Mouse (Mus musculus) neural tube, embryonic 10.5 days (tissue): Measurements from ENCODE around the gene Calr3.

ENCODE experiments used
- DNase-seq: peaks from one replicate; pipeline ENCODE4 v3.0.0-alpha.2; 2017; ENCODE audit warnings: low spot score; ENCODE audit errors: extremely low spot score

Calr3 gene

DNA sequence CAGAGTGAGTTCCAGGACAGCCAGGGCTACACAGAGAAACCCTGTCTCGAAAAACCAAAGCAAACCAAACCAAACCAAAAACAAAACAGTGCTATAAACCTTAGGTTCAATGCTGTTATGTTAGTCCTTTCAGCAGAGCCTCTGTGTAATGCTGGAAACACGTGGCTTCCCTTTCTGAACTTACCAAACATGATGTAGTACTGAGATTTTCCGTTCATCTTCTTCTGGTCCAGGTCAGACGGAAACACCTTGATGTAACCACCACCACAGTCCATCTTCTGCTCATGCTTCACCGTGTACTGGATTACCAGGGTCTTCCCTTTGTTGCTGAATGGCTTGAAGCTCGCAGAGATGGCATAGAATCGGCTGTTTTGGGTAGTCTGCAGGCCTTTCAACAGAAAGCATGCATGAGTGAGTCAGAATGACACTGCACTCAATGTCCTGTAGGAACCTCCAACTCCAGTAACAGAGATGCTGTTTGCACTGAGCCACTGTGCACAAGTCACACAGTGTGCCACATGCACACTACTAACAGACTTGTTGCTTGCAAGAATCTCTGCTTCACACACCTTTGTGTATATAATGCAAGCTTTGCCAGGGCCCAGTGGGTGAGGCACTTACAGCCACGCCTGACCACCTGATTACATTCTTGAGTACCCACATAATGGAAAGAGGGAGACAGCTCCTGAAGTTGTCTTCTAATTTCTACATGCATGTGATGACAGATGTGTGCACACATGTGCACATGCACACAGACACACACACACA is 5.2 kb downstream of the Calr3 start:
- DNase-seq, result no peak

DNA sequence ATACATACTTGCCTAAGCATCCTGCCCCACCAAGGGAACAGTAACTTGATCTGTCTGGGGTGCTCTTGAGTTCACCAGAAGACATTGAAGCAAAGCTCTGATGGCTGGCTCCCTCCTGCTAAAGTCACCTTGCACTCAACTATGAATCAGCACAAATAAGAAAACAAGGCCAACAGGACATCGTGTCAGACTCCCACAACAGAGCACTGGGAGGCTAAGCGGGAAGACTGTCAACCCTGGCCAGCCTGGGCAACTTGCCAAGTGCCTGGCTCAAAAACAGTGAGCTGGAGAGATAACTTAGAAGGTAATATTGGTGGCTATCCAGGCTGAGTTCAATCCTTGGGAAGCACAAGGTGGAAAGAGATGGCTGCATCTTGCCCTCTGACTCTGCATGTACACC is 8.7 kb downstream of the Calr3 start:
- no peak for DNase-seq

DNA sequence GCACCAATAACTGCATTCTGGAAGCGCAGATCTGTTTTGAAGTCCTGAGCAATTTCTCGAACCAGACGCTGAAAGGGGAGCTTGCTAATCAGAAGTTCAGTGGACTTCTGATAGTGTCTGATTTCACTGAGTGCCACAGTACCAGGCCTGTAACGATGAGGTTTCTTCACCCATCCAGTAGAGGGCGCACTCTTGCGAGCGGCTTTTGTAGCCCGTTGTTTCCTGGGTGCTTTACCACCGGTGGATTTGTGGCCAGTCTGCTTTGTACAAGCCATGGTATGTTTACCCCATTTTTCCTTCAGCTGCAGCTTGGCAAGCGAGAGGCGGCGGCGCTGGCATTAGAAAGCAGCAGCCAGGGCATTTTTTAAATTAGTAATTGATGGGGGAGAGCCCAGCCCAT is 14.0 kb downstream of the Calr3 start:
- no peak for DNase-seq

DNA sequence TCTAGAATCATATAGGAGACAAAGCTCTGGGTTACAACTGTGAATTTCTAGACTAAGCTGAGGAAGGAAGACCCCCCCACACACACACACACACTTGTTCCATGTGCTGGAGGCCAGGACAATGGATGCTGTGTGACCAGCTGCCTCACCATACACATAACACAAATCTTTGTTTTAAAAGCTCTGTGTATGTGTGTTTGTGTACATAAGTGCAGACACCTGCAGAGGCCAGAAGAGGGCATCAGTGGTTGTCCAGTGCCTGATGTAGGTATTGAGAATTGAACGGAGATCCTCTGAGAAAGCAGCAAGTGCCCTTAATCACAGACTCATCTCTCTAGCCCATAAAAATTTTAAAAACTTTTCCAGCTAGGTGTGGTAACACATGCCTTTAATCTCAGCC is 20.7 kb downstream of the Calr3 start:
- DNase-seq, result no peak

DNA sequence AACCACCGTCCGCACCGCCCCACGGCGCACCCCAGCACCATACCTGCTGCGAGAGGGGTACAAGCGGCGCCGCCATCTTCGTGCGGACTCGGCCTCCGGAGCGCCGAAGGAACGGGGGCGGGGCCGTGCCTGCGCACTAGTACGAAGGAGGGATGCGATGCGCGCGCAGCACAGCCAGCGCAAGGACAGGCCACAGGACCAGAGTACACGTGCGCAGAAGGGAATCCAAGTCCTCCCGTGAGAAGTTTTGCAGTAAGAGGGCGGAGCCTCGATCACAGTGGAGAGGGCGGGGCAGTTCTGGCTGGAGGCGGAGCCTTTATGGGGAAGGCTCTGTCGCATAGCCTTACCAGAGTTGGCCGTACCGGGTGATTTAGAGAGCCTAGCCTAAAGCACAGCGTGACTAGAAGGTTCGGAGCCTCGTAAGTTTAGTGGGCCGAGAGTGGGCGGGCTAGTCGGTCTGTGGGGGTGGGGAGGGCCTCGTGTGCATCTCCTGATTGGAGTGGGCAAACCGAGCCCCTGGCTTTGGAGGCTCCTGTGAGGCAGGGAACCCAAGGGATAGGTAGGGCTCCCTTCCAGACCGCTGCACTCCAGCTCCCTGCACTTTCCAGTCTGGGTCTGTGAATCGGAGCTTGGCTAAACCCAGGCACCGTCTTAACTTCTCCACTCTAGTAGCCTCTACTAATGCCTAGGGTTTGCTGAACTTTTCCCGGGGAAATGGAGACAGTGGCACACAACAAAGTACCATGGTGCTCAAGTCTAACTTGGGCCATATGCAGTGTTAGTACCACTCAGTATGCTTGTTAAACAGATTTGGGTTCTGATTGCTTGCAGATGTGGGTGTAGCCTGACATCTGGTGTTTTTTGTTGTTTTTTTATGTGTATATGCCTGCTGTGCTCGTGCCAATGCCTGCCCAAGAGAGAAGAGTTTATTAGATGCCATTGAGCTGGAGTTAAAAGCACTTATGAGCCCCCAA is 22.0 kb downstream of the Calr3 start, which contains the start of gene Eps15l1:
TSS of gene Eps15l1 (minus strand) at position 99 of the 974 bp plus-strand sequence.
- DNase-seq, result peak; percentile 96

DNA sequence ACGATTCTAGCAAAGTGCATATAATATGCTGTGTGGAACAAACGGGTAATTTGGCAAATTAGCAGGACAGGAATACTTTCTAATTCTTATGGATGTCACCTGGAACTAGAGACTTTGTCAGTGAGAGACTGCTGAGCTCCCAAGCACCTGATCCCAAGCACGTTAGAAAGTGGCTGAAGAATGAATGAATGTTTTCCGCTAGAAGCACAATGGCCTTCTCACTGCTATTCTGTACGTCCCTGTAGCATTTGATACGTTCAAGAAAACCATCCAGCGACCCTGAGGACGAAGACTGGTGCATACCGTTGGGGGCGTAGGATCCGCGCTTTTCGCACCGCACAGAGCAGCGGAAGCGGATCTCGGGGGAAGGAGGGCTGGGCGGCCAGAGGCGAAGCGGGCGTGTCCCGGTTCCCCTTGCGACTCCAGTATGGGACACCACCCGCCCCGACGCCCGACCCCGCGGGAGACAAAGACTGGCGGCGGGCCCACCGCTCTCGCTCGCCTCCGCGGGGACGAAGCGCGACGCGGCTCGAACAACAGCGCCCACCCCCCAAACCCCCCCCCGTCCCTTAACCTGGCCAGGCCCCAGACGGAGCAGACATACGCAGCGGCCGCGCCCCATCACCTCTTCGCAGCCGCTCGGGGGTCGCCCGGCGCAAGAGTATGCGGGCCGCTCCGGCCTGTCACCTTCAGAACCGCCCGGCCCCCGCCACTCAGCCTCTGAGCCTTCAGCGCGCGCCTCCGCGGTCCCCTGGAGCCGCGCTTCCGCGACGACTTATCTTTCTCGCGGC is 22.9 kb downstream of the Calr3 start:
- DNase-seq, result peak; percentile 52

DNA sequence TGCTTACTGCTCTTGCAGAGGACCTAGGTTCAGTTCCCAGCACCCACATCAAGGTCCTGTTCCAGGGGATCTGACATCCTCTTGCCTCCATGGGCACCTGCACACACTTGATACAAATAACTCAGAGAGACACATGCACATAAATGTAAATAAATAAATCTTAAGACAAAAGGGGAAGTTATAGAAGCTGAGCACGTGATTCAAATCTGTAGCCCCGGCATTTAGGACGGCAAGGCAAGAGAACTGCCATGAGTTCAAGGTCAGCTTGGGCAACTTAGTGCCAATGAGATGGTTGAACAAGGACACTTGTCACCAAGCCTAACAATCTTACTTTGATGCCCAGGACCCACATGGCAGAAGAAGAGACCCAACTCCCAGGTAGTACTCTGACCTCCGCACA is 25.6 kb downstream of the Calr3 start:
- DNase-seq, result no peak

DNA sequence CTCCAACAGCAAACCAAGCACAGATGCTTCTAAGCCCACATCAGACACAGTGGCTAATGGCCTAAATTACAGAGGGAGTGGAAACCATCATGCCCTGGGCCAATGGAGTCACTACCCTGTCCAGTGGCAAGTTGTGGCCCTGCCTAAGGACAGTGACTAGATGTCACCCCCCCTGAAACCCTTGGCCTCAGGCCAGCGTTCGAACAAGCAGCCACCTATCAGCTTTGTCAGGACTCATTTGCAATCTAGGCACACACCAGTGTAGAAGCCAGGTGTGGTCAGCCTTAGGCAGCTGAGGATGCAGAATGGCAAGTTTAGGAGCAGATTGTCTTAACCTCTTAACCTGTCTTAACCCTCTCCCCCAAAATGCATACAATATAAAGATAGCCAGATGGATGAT is 28.4 kb downstream of the Calr3 start:
- no peak for DNase-seq

DNA sequence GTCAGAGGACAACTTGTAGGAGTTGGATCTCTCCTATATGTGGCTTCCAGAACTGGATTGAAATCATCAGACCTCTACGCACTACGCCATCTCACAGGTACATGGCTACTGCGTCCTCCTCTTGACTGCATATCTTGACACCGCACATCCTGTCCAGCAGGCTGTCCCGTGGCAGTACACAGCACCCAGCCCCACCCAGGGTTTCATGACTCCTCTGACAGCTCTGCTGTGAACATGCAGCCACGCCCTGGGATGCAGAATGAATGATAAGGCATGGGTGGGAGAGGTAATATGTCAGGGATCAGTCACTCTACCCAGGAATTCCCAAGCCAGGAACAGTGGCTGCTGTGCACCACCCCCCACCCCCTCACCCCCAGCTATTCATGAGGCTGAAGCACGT is 29.8 kb downstream of the Calr3 start:
- DNase-seq, result no peak

DNA sequence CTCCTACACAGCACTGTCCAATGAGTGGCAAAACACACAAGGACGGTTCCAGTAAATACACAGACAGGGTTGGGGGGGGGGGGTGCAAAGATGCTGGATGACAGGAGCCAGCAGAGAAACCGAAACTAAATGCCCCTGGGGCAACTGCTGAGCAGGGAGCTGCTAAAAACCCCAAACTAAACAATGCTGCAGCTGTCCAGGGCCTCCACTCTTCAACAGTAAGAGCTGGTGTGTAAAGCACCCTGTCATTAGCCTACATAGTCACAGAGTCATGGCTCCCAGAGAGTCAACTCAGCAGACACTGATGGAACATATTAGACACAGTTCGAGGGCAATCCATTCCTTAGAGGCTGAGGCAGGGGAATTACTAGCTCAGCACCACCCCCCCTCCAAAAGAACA is 34.2 kb downstream of the Calr3 start:
- no peak for DNase-seq

DNA sequence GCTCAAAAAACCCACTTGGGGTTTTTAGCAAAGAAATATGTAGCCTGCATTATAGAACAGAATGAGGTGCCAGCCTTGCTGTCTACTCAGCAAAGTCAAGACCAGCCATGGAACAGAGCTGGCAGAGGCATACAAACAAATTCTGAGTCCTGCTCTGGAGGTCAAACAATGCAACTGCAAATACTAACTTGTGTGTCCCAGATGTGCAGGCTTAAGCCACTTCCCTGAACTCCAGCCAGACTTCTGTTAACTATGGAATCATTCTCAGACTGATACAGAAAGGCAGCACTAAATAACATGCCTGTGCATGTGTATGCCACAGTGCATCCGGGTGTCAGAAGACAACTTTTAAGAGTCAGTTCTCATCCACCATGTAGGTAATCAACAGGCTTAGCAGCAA is 35.8 kb downstream of the Calr3 start:
- DNase-seq, result no peak

DNA sequence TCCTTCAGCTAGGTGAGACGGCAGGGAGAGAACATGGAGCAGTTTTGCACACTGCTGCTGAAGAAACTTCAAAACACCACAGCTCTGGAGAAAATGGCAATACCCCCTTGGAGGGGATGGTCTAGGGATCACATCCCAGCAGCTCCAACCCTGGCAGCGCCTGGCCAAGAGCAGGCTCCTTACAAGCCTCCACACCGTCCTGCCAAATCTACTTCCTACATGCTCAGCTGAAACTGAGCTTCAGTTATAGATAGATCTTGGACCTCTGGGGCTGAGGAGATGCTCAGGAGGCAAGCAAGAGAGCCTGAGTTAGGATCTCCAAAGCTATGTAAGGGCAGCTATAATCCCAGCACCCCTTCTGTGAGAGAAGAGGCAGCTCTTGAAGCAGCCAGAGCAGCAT is 40.7 kb downstream of the Calr3 start:
- DNase-seq, result no peak

DNA sequence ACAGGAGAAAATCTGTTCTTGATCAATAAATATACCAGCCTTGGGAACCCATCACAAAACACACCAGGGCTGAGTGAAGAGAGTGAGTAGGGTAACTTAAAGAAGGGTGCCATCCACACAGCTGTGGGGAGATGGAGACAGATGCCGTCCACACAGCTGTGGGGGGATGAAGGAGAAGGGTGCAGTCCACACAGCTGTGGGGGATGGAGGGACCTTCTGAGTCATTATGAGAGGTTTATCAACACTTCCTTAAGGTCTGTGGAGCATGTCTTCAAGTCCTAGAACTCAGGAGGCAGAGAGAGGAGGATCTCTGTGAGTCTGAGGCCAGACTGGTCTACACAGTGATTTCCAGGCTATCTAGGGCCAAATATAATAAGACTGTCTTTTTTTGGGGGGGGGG is 42.3 kb downstream of the Calr3 start:
- DNase-seq, result no peak

DNA sequence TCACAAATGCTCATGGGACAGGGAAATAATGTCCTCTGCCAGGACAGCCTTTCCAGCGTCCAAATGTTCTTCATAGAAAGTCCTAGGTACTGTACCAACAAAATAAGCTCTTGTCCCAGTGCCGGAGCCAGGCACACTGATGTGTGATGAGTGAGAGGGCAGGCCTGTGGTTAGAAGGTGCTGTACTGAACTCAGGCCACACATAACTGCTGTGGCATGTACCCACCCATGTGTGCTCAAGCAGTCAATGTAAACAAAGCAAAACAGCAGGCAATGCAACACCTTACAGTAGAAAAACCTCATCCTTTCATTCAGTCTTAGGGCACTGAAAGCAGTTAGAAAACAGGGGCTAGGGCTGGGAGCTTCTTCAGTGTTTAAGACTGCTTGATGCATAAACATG is 57.9 kb downstream of the Calr3 start:
- DNase-seq, result no peak

DNA sequence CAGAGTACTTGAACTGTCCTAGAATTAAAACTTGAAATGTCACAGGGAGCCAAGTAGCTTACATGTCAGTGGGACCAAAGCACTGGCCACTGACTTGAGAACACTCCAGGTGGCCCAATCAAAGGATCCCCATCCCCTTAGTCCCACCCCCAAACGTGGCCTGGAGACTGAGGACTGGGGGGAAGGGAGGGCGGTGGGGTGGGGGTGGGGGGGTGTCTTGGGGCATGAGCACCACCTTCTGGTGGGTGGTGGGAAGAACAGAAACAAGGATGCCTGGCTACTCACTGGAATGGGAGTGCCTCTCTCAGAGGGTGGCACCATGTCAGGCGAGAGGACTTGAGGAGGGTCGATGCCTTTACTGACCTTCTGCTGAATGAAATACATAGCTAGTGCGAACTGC is 61.3 kb downstream of the Calr3 start:
- no peak for DNase-seq

DNA sequence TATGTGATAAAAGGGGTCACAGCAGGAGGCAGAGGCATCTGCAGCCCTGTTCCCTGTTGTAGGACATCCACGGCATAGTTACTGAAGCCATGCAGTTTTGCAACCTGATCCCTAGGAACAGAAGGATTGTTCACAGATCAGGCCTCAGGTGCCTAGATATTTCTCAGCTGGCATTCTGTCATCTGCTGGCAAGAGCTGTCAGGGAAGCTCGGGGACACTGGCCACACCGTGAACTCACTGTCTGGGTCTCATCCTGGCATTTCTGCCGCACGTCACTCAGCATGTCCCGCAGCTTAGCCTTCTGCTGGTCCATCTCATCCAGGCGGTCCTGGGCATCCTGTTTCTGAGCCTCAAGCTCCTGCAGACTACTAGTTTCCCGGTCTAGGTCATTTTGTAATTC is 63.0 kb downstream of the Calr3 start:
- DNase-seq, result no peak

DNA sequence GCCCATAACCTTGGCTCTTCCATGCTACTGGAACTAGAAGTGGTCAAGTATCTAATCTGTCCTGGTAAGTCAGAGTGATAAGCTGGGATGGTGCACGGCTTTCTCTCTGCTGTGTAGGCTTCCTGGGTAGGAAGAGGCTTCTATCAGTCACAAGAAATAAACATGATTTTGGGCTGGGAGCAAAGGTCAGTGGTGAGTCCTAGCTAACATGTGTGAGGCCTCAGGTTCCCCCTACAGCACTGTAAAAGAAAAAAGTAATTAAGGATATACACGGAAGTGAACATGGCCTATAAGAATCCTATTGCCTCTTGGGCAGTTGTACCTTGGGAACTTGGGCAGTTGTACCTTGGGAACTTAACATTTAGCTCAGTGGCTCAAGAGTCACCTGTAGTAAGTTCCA is 66.8 kb downstream of the Calr3 start:
- DNase-seq, result no peak

DNA sequence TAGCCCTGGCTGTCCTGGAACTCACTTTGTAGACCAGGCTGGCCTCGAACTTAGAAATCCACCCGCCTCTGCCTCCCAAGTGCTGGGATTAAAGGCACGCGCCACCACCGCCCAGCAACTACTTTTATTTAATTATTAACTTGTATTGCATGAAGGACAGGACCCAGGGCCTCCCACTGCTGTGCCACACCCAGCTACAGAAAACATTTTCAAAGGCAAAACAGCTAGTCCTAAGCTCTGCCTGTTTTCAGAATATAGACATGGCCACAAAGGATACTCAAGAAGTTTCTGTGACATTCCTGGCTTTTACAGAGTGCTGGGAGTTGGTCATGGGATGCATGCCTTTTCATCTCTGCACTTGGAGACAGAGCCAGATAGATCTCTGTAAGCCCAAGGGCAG is 67.4 kb downstream of the Calr3 start:
- no peak for DNase-seq

DNA sequence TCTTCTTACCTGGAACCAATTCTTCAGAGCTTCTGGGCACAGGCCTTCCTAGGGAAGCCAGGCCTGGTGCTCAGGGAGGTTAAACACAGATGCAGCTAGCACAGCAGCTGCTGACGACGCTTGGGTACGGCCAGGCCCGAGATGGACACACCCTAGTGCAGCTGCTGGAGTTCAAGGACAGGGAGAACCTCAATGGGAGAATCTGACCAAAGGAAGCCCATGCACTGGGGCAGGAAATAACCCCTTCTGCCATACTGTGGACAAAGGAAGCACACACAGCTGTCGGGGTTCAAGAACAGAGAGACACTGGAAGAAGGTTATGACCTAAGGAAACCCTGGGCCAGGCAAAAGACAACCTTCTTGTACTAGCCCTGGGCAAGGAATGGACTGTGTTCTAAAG is 68.5 kb downstream of the Calr3 start:
- DNase-seq, result no peak
